Mouse (Mus musculus) cerebellum, postnatal 10 days (tissue): ENCODE results near the gene Fam169b.
"Not testable (repeated sequence)": the region's sequence is repeated elsewhere in the genome, so short reads cannot be mapped to it uniquely, and the experiment has no call there.

Source experiments
- DNase-seq, 2 experiments: peaks; one replicate each; pipeline ENCODE4 v3.0.0; 2021; ENCODE audit warnings: mixed read lengths in 2 of 2

Gene Fam169b

GRCm38 (mm10) chr7:68264531-68264930, 9.1 kb upstream of the Fam169b start:
- DNase-seq: peak; percentile 70 to 83

GRCm38 (mm10) chr7:68265391-68265790, 8.2 kb upstream of the Fam169b start:
- peak in 1 of 2 experiments; percentile 17 for DNase-seq

GRCm38 (mm10) chr7:68266691-68267090, 6.9 kb upstream of the Fam169b start:
- no peak for DNase-seq

GRCm38 (mm10) chr7:68270551-68270950, 3.1 kb upstream of the Fam169b start:
- DNase-seq: no peak

- DNase-seq: no peak
These were observed 1.8 kb upstream of the Fam169b start for GRCm38 (mm10) chr7:68271816-68272215.

GRCm38 (mm10) chr7:68272607-68273006, 1.0 kb upstream of the Fam169b start:
- DNase-seq: no peak

GRCm38 (mm10) chr7:68274218-68274617, 579 bp downstream of the Fam169b start:
- no peak for DNase-seq

GRCm38 (mm10) chr7:68274951-68275350, 1.3 kb downstream of the Fam169b start:
- DNase-seq: no peak

- not testable (repeated sequence) for DNase-seq
These were observed 1.8 kb downstream of the Fam169b start for GRCm38 (mm10) chr7:68275445-68275837.

GRCm38 (mm10) chr7:68275838-68276731, 2.4 kb downstream of the Fam169b start:
- peak; percentile 49 to 57 for DNase-seq

GRCm38 (mm10) chr7:68277054-68277896, 3.6 kb downstream of the Fam169b start:
- DNase-seq: peak; percentile 33 to 62

GRCm38 (mm10) chr7:68277897-68278270, 4.2 kb downstream of the Fam169b start:
- no peak for DNase-seq

GRCm38 (mm10) chr7:68278385-68278784, 4.7 kb downstream of the Fam169b start:
- DNase-seq: no peak

GRCm38 (mm10) chr7:68278908-68279307, 5.3 kb downstream of the Fam169b start:
- no peak for DNase-seq

- no peak for DNase-seq
These were observed 5.8 kb downstream of the Fam169b start for GRCm38 (mm10) chr7:68279481-68279880.

- DNase-seq: no peak
These were observed 6.8 kb downstream of the Fam169b start for GRCm38 (mm10) chr7:68280352-68280869.

- no peak for DNase-seq
These were observed 7.7 kb downstream of the Fam169b start for GRCm38 (mm10) chr7:68281341-68281740.

GRCm38 (mm10) chr7:68282304-68283132, 8.9 kb downstream of the Fam169b start:
- no peak for DNase-seq

- not testable (repeated sequence) for DNase-seq
These were observed 9.5 kb downstream of the Fam169b start for GRCm38 (mm10) chr7:68283133-68283520.

GRCm38 (mm10) chr7:68283776-68284175, 10.1 kb downstream of the Fam169b start:
- DNase-seq: no peak

GRCm38 (mm10) chr7:68285851-68286298, 12.2 kb downstream of the Fam169b start:
- DNase-seq: no peak
